Mouse (Mus musculus): ENCODE measurements at regions not wholly inside any gene's neighbourhood (a gene's known extent, or its start where the extent isn't known, plus 50 kb on each side); places are given as distances from the start of the nearest gene placed in this dataset.

DNA sequence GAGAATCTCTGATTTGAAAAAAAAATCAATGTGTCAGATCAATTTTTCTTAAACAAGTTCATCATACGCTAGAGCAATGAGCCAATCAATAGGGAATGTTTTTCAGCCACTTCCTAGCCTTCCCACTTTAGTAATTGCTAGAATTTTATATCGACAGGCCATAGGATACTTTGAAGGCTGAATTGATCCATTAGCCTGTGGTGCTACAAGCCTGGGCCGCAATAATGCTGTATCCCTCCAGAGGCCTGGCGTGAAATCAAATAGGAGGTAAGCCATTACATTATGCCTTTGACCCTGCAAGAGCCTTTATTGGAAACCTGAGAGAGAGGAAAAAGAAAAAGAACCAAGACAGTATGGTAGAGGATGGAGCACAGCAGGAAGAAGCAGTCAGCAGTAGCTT is 53.7 kb upstream of the Gm11232 start:
- no peak for DNase-seq (ENCODE audit: low spot score)

DNA sequence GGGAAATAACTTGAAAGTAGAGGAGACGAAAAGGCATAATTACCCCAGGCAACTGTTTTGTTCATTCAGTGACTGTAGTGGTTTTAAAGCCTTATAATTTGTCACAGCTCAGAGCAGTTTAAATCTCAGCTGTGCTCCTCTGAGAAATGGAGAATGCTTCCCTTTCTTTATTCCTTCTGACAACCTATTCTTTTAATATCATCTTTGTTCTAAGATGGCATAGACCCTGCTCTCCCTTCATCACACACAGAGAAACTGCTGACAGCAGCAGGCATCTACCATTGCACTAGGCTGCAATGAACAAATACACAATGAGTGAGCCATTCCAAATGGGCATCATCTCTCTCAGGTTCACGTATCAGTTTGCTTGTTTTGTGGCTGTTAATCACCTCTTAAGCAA is 50.5 kb upstream of the Gm11232 start:
- no peak for DNase-seq (ENCODE audit: low spot score)

All from ovary, postnatal 14 days (tissue).